Mouse (Mus musculus): Measurements from ENCODE around the gene Mamstr. TPM values are rescaled to one million over a fixed set of nuclear protein-coding genes. Genes with fewer than 3 reads are reported as not detected.

Mamstr gene
- polyA plus RNA-seq, 1 experiment from 2014 or later: 1.3 TPM

GRCm38 (mm10) chr7:45623507-45623906 is 16.3 kb upstream of the Mamstr start:
- H3K9me3 ChIP-seq (replicated peaks; ENCODE audit: control insufficient read depth, low read length): no peaks in the 10 kb centered on the region
- H3K4me3 ChIP-seq (ENCODE audit: low read depth, low read length): no peak overlapping the region
- H3K36me3 ChIP-seq (ENCODE audit: control insufficient read depth, insufficient read depth): no peaks in the 10 kb centered on the region
- H3K4me1 ChIP-seq (ENCODE audit: control insufficient read depth, low read depth, low read length): peaks cover 3% of the 10 kb centered on the region
- H3K27ac ChIP-seq (ENCODE audit: low read length): no peak overlapping the region
- no peak overlapping the region for H3K9ac ChIP-seq (ENCODE audit: low read depth, low read length)
- WGBS (ENCODE audit: insufficient replicate concordance): 77% methylated on average over 11 of the region's 11 CpGs
- H3K27me3 ChIP-seq (ENCODE audit: control insufficient read depth, insufficient read depth, low read depth, low read length): peaks cover 28% of the 10 kb centered on the region
- H3K4me2 ChIP-seq (ENCODE audit: low read depth, low read length): no peak overlapping the region
- no peak for ATAC-seq (ENCODE audit: low read depth)

GRCm38 (mm10) chr7:45624718-45625117 is 15.1 kb upstream of the Mamstr start:
- no peak overlapping the region for H3K4me3 ChIP-seq (ENCODE audit: low read depth, low read length)
- no peak overlapping the region for H3K27ac ChIP-seq (ENCODE audit: low read length)
- ATAC-seq (ENCODE audit: low read depth): no peak
- H3K4me2 ChIP-seq (ENCODE audit: low read depth, low read length): no peak overlapping the region
- H3K9me3 ChIP-seq (replicated peaks; ENCODE audit: control insufficient read depth, low read length): no peaks in the 10 kb centered on the region
- H3K36me3 ChIP-seq (ENCODE audit: control insufficient read depth, insufficient read depth): no peaks in the 10 kb centered on the region
- WGBS (ENCODE audit: insufficient replicate concordance): 67% methylated on average over 3 of the region's 3 CpGs
- H3K9ac ChIP-seq (ENCODE audit: low read depth, low read length): no peak overlapping the region
- H3K27me3 ChIP-seq (ENCODE audit: control insufficient read depth, insufficient read depth, low read depth, low read length): peaks cover 29% of the 10 kb centered on the region
- peaks cover 5% of the 10 kb centered on the region for H3K4me1 ChIP-seq (ENCODE audit: control insufficient read depth, low read depth, low read length)

DNA sequence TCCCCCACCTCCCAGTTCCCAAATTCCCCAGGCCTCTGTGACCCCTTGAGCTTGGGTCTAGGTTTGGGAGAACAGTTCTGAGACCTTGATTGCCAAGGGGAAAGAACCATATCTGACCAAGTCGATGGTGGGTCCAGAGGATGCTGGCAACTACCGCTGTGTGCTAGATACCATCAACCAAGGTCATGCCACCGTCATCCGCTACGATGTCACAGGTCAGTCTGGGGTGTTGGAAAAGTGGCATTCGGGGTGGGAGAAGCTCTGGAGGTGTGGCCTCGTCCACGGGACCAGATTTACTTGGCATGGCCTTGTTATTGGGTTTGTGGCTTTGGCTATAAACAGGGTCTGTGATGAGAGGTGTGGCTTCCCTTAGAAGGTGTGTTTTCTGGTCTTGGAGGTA is 14.3 kb upstream of the Mamstr start:
- Histone ChIP-seq H3K9me3 (replicated peaks; ENCODE audit: control insufficient read depth, low read length) (no peaks in the 10 kb centered on the region), H3K9ac (ENCODE audit: low read depth, low read length) (no peak overlapping the region), H3K27me3 (ENCODE audit: control insufficient read depth, insufficient read depth, low read depth, low read length) (peaks cover 34% of the 10 kb centered on the region), H3K4me3 (ENCODE audit: low read depth, low read length) (no peak overlapping the region), H3K36me3 (ENCODE audit: control insufficient read depth, insufficient read depth) (no peaks in the 10 kb centered on the region), H3K27ac (ENCODE audit: low read length) (no peak overlapping the region), H3K4me2 (ENCODE audit: low read depth, low read length) (no peak overlapping the region), H3K4me1 (ENCODE audit: control insufficient read depth, low read depth, low read length) (peaks cover 5% of the 10 kb centered on the region)
- ATAC-seq (ENCODE audit: low read depth): no peak
- 55% methylated on average over 8 of the region's 8 CpGs for WGBS (ENCODE audit: insufficient replicate concordance)

DNA sequence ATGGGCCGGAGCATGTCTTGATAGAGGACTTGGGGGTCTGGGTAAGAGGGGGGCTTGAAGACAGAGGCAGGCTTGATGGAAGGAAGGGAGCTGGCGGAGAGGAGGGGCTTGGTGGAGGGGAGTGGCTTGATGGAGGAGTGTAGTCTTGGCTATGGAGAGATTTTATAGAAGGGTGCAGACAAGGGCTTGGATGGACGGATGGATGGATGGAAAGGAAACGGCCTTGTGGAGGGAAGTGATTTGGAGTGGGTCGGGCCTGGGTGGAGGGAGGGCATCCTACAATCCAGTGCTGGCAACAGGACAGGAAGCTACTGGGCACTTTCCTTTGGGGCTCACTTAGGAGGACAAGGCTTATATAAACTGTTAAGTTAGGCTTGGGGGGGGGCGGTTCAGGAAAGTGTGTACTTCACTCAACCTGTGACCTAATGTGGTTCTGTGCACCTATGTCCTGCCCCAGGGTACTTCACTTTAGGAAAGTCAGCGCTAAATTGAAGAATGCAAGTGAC is 13.2 kb upstream of the Mamstr start:
- ATAC-seq (ENCODE audit: low read depth): no peak
- H3K27ac ChIP-seq (ENCODE audit: low read length): no peak overlapping the region
- H3K4me1 ChIP-seq (ENCODE audit: control insufficient read depth, low read depth, low read length): peaks cover 5% of the 10 kb centered on the region
- H3K9me3 ChIP-seq (replicated peaks; ENCODE audit: control insufficient read depth, low read length): no peaks in the 10 kb centered on the region
- H3K4me2 ChIP-seq (ENCODE audit: low read depth, low read length): no peak overlapping the region
- no peak overlapping the region for H3K4me3 ChIP-seq (ENCODE audit: low read depth, low read length)
- H3K36me3 ChIP-seq (ENCODE audit: control insufficient read depth, insufficient read depth): no peaks in the 10 kb centered on the region
- 63% methylated on average over 7 of the region's 7 CpGs for WGBS (ENCODE audit: insufficient replicate concordance)
- peaks cover 34% of the 10 kb centered on the region for H3K27me3 ChIP-seq (ENCODE audit: control insufficient read depth, insufficient read depth, low read depth, low read length)
- no peak overlapping the region for H3K9ac ChIP-seq (ENCODE audit: low read depth, low read length)

DNA sequence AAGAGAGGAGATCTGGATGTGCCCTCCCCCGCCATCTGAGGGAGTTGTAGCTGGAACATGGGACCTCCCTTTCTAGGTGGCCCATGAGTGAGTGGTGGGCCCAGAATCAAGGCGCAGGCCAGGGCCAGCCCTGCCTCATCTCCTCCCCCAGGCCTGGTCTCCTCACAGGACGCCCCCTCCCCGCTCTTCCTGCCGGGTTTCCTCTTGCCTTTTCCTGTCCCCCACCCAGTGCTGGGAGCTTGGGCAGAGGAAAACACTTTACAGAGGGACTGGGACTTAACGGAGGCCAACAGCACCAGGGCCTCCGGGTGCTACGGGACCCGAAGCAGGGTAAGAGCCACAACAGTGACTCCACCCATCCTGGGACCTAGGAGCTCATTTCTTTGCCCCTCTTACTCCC is 12.5 kb upstream of the Mamstr start, which contains the start of gene Rasip1:
Gene Rasip1 (plus strand): TSS at position 228 of the 400 bp plus-strand sequence.
- no peaks in the 10 kb centered on the region for H3K36me3 ChIP-seq (ENCODE audit: control insufficient read depth, insufficient read depth)
- whole genome bisulfite sequencing (ENCODE audit: insufficient replicate concordance): 41% methylated on average over 9 of the region's 9 CpGs
- H3K4me2 ChIP-seq (ENCODE audit: low read depth, low read length): peak within 1 kb of the TSS; percentile 74
- H3K27ac ChIP-seq (ENCODE audit: low read length): no peak within 1 kb of the TSS
- ATAC-seq (ENCODE audit: low read depth): peak; percentile 31
- no peaks in the 10 kb centered on the region for H3K9me3 ChIP-seq (replicated peaks; ENCODE audit: control insufficient read depth, low read length)
- H3K4me3 ChIP-seq (ENCODE audit: low read depth, low read length): peak within 1 kb of the TSS; percentile 58
- H3K9ac ChIP-seq (ENCODE audit: low read depth, low read length): peak within 1 kb of the TSS; percentile 64
- peaks cover 34% of the 10 kb centered on the region for H3K27me3 ChIP-seq (ENCODE audit: control insufficient read depth, insufficient read depth, low read depth, low read length)
- H3K4me1 ChIP-seq (ENCODE audit: control insufficient read depth, low read depth, low read length): peaks cover 5% of the 10 kb centered on the region

GRCm38 (mm10) chr7:45628364-45629294 is 11.1 kb upstream of the Mamstr start:
- no peak overlapping the region for H3K27ac ChIP-seq (ENCODE audit: low read length)
- H3K27me3 ChIP-seq (ENCODE audit: control insufficient read depth, insufficient read depth, low read depth, low read length): peaks cover 34% of the 10 kb centered on the region
- H3K36me3 ChIP-seq (ENCODE audit: control insufficient read depth, insufficient read depth): no peaks in the 10 kb centered on the region
- WGBS (ENCODE audit: insufficient replicate concordance): 2% methylated on average over 89 of the region's 105 CpGs
- H3K4me1 ChIP-seq (ENCODE audit: control insufficient read depth, low read depth, low read length): peaks cover 5% of the 10 kb centered on the region
- peak overlapping the region; percentile 64 for H3K9ac ChIP-seq (ENCODE audit: low read depth, low read length)
- H3K9me3 ChIP-seq (replicated peaks; ENCODE audit: control insufficient read depth, low read length): no peaks in the 10 kb centered on the region
- peak overlapping the region; percentile 58 for H3K4me3 ChIP-seq (ENCODE audit: low read depth, low read length)
- peak; percentile 79 for ATAC-seq (ENCODE audit: low read depth)
- peak overlapping the region; percentile 74 for H3K4me2 ChIP-seq (ENCODE audit: low read depth, low read length)

GRCm38 (mm10) chr7:45630064-45630907 is 9.5 kb upstream of the Mamstr start:
- Histone ChIP-seq H3K9ac (ENCODE audit: low read depth, low read length) (no peak overlapping the region), H3K27me3 (ENCODE audit: control insufficient read depth, insufficient read depth, low read depth, low read length) (peaks cover 34% of the 10 kb centered on the region), H3K9me3 (replicated peaks; ENCODE audit: control insufficient read depth, low read length) (no peaks in the 10 kb centered on the region), H3K27ac (ENCODE audit: low read length) (no peak overlapping the region), H3K4me2 (ENCODE audit: low read depth, low read length) (no peak overlapping the region), H3K4me1 (ENCODE audit: control insufficient read depth, low read depth, low read length) (peaks cover 5% of the 10 kb centered on the region), H3K4me3 (ENCODE audit: low read depth, low read length) (no peak overlapping the region), H3K36me3 (ENCODE audit: control insufficient read depth, insufficient read depth) (no peaks in the 10 kb centered on the region)
- ATAC-seq (ENCODE audit: low read depth): no peak
- WGBS (ENCODE audit: insufficient replicate concordance): 70% methylated on average over 23 of the region's 23 CpGs

- Histone ChIP-seq H3K9ac (ENCODE audit: low read depth, low read length) (no peak overlapping the region), H3K4me2 (ENCODE audit: low read depth, low read length) (no peak overlapping the region), H3K4me1 (ENCODE audit: control insufficient read depth, low read depth, low read length) (peaks cover 5% of the 10 kb centered on the region), H3K27ac (ENCODE audit: low read length) (no peak overlapping the region), H3K9me3 (replicated peaks; ENCODE audit: control insufficient read depth, low read length) (no peaks in the 10 kb centered on the region), H3K27me3 (ENCODE audit: control insufficient read depth, insufficient read depth, low read depth, low read length) (peaks cover 24% of the 10 kb centered on the region), H3K36me3 (ENCODE audit: control insufficient read depth, insufficient read depth) (no peaks in the 10 kb centered on the region), H3K4me3 (ENCODE audit: low read depth, low read length) (no peak overlapping the region)
- ATAC-seq (ENCODE audit: low read depth): no peak
- WGBS (ENCODE audit: insufficient replicate concordance): 33% methylated on average over 35 of the region's 35 CpGs
Measured at GRCm38 (mm10) chr7:45632499-45632898, 7.3 kb upstream of the Mamstr start.

Data from liver, embryonic 16.5 days (tissue).